Mouse (Mus musculus) E14TG2a.4 (cell line): Measurements from ENCODE around the gene Olfr147.

Experiments used
- CTCF ChIP-seq: conservative IDR thresholded peaks from 2 replicates; pipeline ENCODE4 v1.5.1; 2014; ENCODE audit warnings: low read length
- NANOG ChIP-seq: IDR thresholded peaks from 2 replicates; pipeline ENCODE4 v1.6.1; 2014; ENCODE audit warnings: borderline replicate concordance, low read length, mixed read lengths
- POU5F1 ChIP-seq: IDR thresholded peaks from 2 replicates; pipeline ENCODE4 v1.6.1; 2014; ENCODE audit warnings: low read length, borderline replicate concordance

- TF ChIP-seq CTCF (no peak), NANOG (no peak), POU5F1 (no peak)
These were observed 24.7 kb upstream of the Olfr147 start, which contains the start of gene Olfr251 for GRCm38 (mm10) chr9:38376786-38377185.
